Mouse (Mus musculus): ENCODE measurements around the gene Nrxn2.

- TF ChIP-seq CTCF (IDR thresholded peaks at IDR 0.05; ENCODE audit: extremely low read depth, insufficient read depth, insufficient read length, insufficient replicate concordance) (no peak), POLR2A (IDR thresholded peaks at IDR 0.05; ENCODE audit: low read depth, low read length) (no peak)
These were observed 74.7 kb downstream of the Nrxn2 start for GRCm38 (mm10) chr19:6493219-6493618.
